Mouse (Mus musculus) hindbrain, embryonic 14.5 days (tissue): ENCODE data around the gene I830077J02Rik. TPM values are rescaled to one million over a fixed set of nuclear protein-coding genes. Genes with fewer than 3 reads are reported as not detected.

Source experiments
- ATAC-seq: fragments of 200-750 bp; cut with Nextera tagmentation; 2 replicates; pipeline ENCODE4 v1.8.0; 2017; ENCODE audit warnings: moderate number of reproducible peaks, mild to moderate bottlenecking, moderate TSS enrichment, moderate library complexity; ENCODE audit not compliant: low FRiP score
- DNase-seq: peaks from one replicate; pipeline ENCODE4 v3.0.0-alpha.2; 2015; ENCODE audit warnings: low spot score
- H3K27ac ChIP-seq: fragments of 300-500 bp; sonication (generic); 2 replicates; pipeline ENCODE4 v1.5.1; 2014; ENCODE audit warnings: mild to moderate bottlenecking, moderate library complexity
- H3K27me3 ChIP-seq: fragments of 300-500 bp; sonication (generic); 2 replicates; pipeline ENCODE4 v1.6.1; 2014; ENCODE audit warnings: mild to moderate bottlenecking, low read length, mixed read lengths; ENCODE audit not compliant: control insufficient read depth, insufficient read depth
- H3K36me3 ChIP-seq: fragments of 300-500 bp; sonication (generic); replicated peaks from 2 replicates; pipeline ENCODE4 v1.6.1; 2014; ENCODE audit not compliant: control insufficient read depth, insufficient read depth
- H3K4me1 ChIP-seq: fragments of 300-500 bp; sonication (generic); replicated peaks from 2 replicates; pipeline ENCODE4 v1.6.1; 2014; ENCODE audit warnings: antibody characterized with exemption, low read length, mixed read lengths; ENCODE audit not compliant: control insufficient read depth, insufficient read depth
- H3K4me2 ChIP-seq: fragments of 300-500 bp; sonication (generic); replicated peaks from 2 replicates; pipeline ENCODE4 v1.6.1; 2014; ENCODE audit warnings: mild to moderate bottlenecking, moderate library complexity
- H3K4me3 ChIP-seq: fragments of 300-500 bp; sonication (generic); replicated peaks from 2 replicates; pipeline ENCODE4 v1.5.1; 2014; ENCODE audit warnings: mild to moderate bottlenecking, low read length
- H3K9ac ChIP-seq: fragments of 300-500 bp; sonication (generic); 2 replicates; pipeline ENCODE4 v1.6.1; 2014
- H3K9me3 ChIP-seq: fragments of 300-500 bp; sonication (generic); 2 replicates; pipeline ENCODE4 v1.6.1; 2016; ENCODE audit warnings: low read length; ENCODE audit not compliant: control insufficient read depth
- WGBS: fragments of 180-500 bp; shearing (Covaris S2); extraction: QIAGEN DNeasy Blood & Tissue Kit; methylation state at CpG from one replicate; pipeline ENCODE4 v1.1.7; 2014; 5-methylcytosine and 5-hydroxymethylcytosine counted together
- polyA plus RNA-seq: library from polyadenylated mRNA; unstranded; fragments of >200 nt; fragmentation: Nextera tagmentation; extraction: Ambion mirVana; gene quantifications from 2 replicates; pipeline ENCODE4 v1.2.1, GENCODE M21; 2014

The I830077J02Rik gene
- polyA plus RNA-seq = 0.17 and 0.46 TPM in 2 replicates

DNA sequence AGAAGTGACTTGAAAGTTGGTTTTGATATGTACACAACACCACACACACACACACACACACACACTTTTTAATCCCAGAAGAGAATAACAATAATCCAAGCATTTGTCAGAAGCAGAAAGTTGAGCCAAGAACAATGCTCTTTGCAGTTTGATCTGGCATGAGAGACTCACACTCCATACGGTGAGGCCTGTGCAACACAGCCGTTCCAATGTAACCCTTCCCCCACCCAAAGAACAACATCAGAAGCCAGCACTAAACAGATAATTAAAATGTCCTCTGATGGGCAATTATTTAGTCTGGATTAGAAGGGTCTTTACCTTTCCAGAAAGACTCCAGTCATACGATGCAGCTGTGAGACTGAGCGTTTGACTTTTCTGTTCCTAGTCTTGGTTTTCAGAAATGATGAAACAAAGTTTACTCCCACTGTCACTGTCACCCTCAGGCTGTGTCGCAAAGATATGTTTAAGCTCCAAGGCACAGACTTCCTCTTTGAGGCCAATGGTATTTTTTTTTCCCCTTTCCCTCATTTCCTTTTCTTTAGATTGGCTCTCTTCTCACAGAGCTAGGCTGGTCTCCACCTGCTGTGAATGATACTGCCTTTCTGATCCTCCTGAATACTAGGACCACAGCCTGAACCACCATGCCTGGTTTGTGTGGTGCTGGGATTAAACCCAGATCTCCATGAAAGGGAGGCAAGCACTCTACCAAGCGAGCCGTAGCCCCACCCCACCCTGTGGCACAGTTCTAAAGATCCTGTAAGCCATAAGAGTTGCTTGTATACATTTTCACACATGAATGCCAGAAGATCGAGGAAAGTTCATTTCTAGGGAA is at the start of gene I830077J02Rik:
I830077J02Rik (minus strand) TSS at position 425 of the 832 bp plus-strand sequence.
- no peak within 1 kb of the TSS for H3K4me3 ChIP-seq
- no peaks in the 10 kb centered on the region for H3K27me3 ChIP-seq
- no peaks in the 10 kb centered on the region; the same call in none of the 2 replicates for H3K36me3 ChIP-seq
- H3K4me1 ChIP-seq = no peaks in the 10 kb centered on the region
- no peaks in the 10 kb centered on the region for H3K9me3 ChIP-seq
- 89% methylated on average over 8 of the region's 8 CpGs for WGBS
- no peak within 1 kb of the TSS for H3K9ac ChIP-seq
- ATAC-seq (no peak), DNase-seq (no peak)
- H3K27ac ChIP-seq = no peak within 1 kb of the TSS
- H3K4me2 ChIP-seq = no peak within 1 kb of the TSS

DNA sequence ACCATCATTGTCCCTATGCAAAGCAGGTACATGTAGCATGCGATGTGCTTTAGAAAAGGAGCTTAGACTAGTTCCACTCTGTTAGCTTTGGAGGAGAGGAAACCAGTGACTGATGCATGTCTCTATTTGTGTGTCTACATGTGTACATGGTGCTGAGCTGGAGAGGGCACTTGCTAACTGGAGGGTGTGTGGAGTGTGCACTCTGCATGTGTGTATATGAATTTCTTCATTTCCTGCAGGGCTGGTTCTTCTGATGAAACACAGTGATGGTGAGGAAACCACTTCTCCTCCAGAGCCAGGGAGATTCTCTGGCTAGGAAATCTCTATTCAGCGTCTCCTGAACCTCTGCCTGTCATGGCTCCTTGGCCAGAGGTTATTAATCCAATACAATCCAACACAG is 41.7 kb upstream of the I830077J02Rik start:
- DNase-seq = no peak
- no peak overlapping the region for H3K4me2 ChIP-seq
- 78% methylated on average over 2 of the region's 2 CpGs for WGBS

DNA sequence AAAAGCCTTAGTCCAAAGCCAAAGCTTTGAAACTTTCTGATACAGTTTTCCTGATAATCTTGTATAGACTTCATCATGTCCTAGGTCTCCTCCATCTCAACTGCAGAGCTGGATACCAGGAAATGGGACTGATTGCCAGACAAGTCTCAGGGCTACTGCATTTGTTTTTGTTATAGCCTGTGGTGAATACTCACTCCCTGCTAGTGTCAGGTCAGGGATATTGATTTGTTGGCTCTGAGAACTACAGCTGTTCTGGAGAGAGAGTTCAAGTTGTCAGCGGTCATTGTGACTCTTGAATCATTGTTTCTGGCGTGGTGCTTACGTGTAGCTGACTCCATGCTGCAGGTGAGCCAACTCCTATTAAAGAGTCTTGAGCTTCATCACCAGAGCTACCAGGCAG is 40.9 kb upstream of the I830077J02Rik start, which contains the start of gene Ovgp1:
Ovgp1 (plus strand) TSS at position 301 of the 400 bp plus-strand sequence.
- Histone ChIP-seq H3K27ac (no peak within 1 kb of the TSS), H3K9ac (no peak within 1 kb of the TSS), H3K9me3 (no peaks in the 10 kb centered on the region), H3K4me2 (no peak within 1 kb of the TSS), H3K4me3 (no peak within 1 kb of the TSS), H3K4me1 (no peaks in the 10 kb centered on the region), H3K36me3 (peaks cover 27% of the 10 kb centered on the region), H3K27me3 (no peaks in the 10 kb centered on the region)
- ATAC-seq (no peak), DNase-seq (no peak)
- WGBS = 79% methylated on average over 3 of the region's 3 CpGs

More for the DNA sequence above, 41.7 kb upstream of the I830077J02Rik start:
- ATAC-seq = no peak
- no peaks in the 10 kb centered on the region for H3K4me1 ChIP-seq
- H3K4me3 ChIP-seq = no peak overlapping the region
- H3K27me3 ChIP-seq = no peaks in the 10 kb centered on the region
- H3K27ac ChIP-seq = no peak overlapping the region
- H3K9me3 ChIP-seq = no peaks in the 10 kb centered on the region
- H3K9ac ChIP-seq = no peak overlapping the region
- H3K36me3 ChIP-seq = peaks cover 19% of the 10 kb centered on the region

DNA sequence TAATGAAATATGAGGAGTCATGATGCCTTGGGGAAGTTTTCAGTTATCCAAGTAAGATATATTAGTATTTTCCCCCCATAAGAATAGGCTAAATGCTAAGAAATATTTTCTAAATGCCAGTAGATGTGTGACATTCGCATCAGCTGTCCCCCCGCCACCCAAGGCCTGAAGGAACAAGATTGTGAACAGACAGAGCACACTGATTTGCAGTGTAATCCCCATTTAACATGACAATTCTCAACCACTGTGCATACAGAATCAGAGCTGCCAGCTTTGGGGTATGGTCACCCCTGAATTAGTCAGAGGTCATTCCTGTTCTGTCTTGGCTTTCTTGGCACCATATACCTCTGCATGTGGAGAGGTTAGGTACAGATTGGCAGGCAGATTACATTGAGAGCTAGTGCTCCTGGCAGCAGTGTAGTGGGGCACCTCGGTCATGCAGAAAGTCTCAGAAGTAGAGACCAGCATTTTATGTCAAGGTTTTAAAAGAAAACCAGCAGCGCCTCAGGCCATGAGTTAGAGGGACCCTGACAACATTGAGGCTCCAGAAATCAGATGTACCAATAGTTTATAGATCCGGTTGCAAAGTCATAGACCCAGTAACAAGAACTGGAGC is 39.5 kb upstream of the I830077J02Rik start:
- no peak for DNase-seq
- H3K9ac ChIP-seq = no peak overlapping the region
- ATAC-seq = no peak
- no peaks in the 10 kb centered on the region for H3K27me3 ChIP-seq
- WGBS = 87% methylated on average over 5 of the region's 5 CpGs
- H3K4me3 ChIP-seq = no peak overlapping the region
- no peak overlapping the region for H3K4me2 ChIP-seq
- no peaks in the 10 kb centered on the region for H3K4me1 ChIP-seq
- no peak overlapping the region for H3K27ac ChIP-seq
- H3K36me3 ChIP-seq = peaks cover 41% of the 10 kb centered on the region
- no peaks in the 10 kb centered on the region for H3K9me3 ChIP-seq

DNA sequence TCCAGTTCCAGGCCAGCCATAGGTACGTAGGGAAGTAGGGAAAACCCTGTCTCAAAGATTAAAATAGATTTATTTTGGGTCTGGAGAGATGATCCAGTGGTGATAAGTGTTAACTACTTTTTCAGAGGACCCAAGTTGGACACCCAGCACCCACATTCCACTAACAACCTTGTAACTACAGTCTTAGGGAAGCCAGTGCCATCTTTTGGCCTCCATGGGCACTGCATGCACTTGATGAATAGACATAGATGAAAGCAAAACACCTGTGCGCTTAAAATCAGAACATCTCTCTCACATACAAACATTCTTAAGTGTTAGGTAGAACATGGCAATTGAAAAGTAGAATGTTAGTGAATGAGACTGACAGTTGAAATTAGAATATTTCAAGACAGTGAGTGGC is 28.2 kb upstream of the I830077J02Rik start:
- no peak overlapping the region for H3K4me3 ChIP-seq

DNA sequence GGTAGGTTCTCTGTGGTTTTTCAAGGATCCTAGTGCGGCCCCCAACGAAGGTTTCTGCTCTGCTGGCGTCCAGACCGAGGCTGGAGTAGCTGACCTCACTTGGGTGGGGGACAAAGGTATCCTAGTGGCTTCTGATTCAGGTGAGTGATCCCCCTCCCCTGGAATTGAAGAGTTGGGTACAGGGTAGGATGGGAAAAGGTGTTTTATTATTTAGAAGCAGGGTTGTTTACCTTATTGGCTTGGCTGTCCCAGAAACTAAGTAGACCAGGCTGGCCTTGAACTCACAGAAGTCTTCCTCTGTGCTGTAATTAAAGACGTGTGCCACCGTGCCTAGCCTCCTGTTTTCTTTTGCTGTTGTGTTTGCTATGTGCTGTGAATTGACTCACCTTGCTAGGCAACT is 27.5 kb upstream of the I830077J02Rik start, which contains the start of gene Atp5f1:
Atp5f1 (minus strand) TSS at position 101 of the 400 bp plus-strand sequence.
- no peaks in the 10 kb centered on the region for H3K27me3 ChIP-seq
- peaks cover 49% of the 10 kb centered on the region for H3K36me3 ChIP-seq
- H3K4me1 ChIP-seq = peaks cover 23% of the 10 kb centered on the region
- H3K4me2 ChIP-seq = peak within 1 kb of the TSS; percentile 85
- WGBS = 5% methylated on average over 6 of the region's 6 CpGs
- no peak for DNase-seq
- H3K27ac ChIP-seq = peak within 1 kb of the TSS; percentile 80
- peak within 1 kb of the TSS; percentile 89 for H3K9ac ChIP-seq
- no peak for ATAC-seq
- H3K4me3 ChIP-seq = peak within 1 kb of the TSS; percentile 71
- no peaks in the 10 kb centered on the region for H3K9me3 ChIP-seq

More for the DNA sequence above, 28.2 kb upstream of the I830077J02Rik start:
- peak overlapping the region; percentile 59 for H3K4me2 ChIP-seq
- 96% methylated on average over 2 of the region's 2 CpGs for WGBS
- H3K9me3 ChIP-seq = no peaks in the 10 kb centered on the region
- peaks cover 23% of the 10 kb centered on the region for H3K4me1 ChIP-seq
- no peaks in the 10 kb centered on the region for H3K27me3 ChIP-seq
- DNase-seq (no peak), ATAC-seq (no peak)
- no peak overlapping the region for H3K27ac ChIP-seq
- peaks cover 52% of the 10 kb centered on the region for H3K36me3 ChIP-seq
- 0 out of 2 replicates have a peak overlapping the region, but pooled peaks have one; percentile 89 for H3K9ac ChIP-seq

DNA sequence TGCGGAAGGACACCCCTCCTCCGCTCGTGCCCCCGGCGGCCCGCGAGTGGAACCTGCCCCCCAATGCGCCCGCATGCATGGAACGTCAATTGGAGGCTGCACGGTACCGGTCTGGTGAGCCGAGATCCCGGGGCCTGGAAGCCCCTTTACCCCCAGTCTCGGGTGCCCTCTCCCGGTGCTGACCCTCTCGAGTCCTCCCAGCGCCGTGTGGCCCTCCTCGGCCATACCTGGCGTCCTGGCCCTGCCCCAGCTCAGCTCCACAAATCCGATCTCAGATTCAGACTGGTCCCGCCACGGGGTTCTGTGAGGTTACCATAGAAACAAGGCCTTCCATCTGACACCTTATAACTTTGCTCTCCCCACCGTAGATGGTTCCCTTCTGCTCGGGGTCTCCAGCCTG is 27.1 kb upstream of the I830077J02Rik start:
- H3K9me3 ChIP-seq = no peaks in the 10 kb centered on the region
- H3K27me3 ChIP-seq = no peaks in the 10 kb centered on the region
- peak overlapping the region; percentile 71 for H3K4me3 ChIP-seq
- peak overlapping the region; percentile 59 for H3K4me2 ChIP-seq
- H3K27ac ChIP-seq = peak overlapping the region; percentile 67; the same call in 1 of the 2 replicates
- 1% methylated on average over 26 of the region's 26 CpGs for WGBS
- peak overlapping the region; percentile 89 for H3K9ac ChIP-seq
- DNase-seq (peak; percentile 59), ATAC-seq (peak; percentile 79)
- peaks cover 49% of the 10 kb centered on the region for H3K36me3 ChIP-seq
- peaks cover 23% of the 10 kb centered on the region for H3K4me1 ChIP-seq

DNA sequence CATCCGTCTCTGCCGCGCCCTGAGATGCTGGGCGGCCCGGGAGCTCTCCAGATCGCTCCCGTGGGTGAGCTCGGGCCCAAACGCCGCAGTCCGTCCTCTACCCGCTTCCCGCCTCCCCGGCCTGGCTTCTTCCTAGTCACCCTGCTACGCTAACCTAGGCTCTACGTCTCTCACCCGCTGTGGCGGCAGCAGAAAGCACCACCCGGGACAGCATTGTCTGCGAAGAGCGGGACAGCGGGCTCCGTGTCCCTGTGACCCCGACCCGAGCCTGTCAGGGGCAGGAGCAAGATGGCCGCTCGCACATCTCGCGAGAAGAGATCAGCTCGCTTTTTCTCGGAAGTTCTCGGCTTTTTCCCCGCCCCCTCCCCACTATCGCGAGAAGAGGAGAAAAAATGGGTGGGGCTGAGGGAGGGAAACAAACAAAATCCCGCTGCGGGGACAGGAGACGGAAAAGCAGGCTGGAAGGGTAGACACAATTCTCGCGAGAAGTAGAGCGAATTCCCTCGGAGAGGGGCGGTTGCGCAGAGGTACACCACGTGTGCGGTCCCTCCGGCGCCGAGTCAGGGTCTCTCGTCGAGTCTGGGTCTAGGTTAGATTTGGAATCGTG is 26.6 kb upstream of the I830077J02Rik start, which contains the start of gene Wdr77:
Wdr77 (plus strand) TSS at position 396 of the 607 bp plus-strand sequence.
- H3K9ac ChIP-seq = peak within 1 kb of the TSS; percentile 89
- peak within 1 kb of the TSS; percentile 80 for H3K27ac ChIP-seq
- H3K36me3 ChIP-seq = peaks cover 49% of the 10 kb centered on the region
- peak; percentile 97 for ATAC-seq
- WGBS = under 1% methylated on average over 51 of the region's 52 CpGs
- no peaks in the 10 kb centered on the region for H3K27me3 ChIP-seq
- peak within 1 kb of the TSS; percentile 85 for H3K4me2 ChIP-seq
- H3K4me3 ChIP-seq = peak within 1 kb of the TSS; percentile 71
- peaks cover 23% of the 10 kb centered on the region for H3K4me1 ChIP-seq
- no peaks in the 10 kb centered on the region for H3K9me3 ChIP-seq
- DNase-seq = peak; percentile 100

DNA sequence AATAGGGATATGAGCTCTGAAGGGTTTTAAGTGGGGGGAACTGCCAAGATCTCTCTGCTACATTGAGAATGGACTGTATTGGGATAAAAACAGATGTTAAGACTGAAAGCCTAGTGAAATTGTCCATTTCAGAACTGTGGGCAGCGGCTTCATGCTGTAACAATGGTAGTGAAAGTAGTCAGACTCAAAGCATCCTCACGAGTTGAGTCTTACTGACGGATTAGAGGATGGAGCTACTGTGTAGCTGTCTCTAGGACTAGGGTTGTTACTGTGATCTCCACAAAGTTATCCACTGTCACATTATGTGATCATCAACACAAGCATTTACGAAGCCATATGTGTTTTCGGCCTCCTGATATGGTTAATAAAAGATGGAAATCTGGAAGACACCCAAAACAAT is 25.7 kb upstream of the I830077J02Rik start:
- no peak overlapping the region for H3K27ac ChIP-seq

More for the DNA sequence above, 25.7 kb upstream of the I830077J02Rik start:
- Histone ChIP-seq H3K36me3 (peaks cover 47% of the 10 kb centered on the region), H3K27me3 (no peaks in the 10 kb centered on the region), H3K9me3 (no peaks in the 10 kb centered on the region), H3K4me3 (peak overlapping the region; percentile 71), H3K4me1 (peaks cover 23% of the 10 kb centered on the region), H3K4me2 (peak overlapping the region; percentile 85), H3K9ac (peak overlapping the region; percentile 89)
- DNase-seq (no peak), ATAC-seq (no peak)
- 43% methylated on average over 5 of the region's 5 CpGs for WGBS
